Mouse (Mus musculus): ENCODE data around the gene Sgta.
"Not testable (repeated sequence)": the region's sequence is repeated elsewhere in the genome, so short reads cannot be mapped to it uniquely, and the experiment has no call there.

Gene Sgta

DNA sequence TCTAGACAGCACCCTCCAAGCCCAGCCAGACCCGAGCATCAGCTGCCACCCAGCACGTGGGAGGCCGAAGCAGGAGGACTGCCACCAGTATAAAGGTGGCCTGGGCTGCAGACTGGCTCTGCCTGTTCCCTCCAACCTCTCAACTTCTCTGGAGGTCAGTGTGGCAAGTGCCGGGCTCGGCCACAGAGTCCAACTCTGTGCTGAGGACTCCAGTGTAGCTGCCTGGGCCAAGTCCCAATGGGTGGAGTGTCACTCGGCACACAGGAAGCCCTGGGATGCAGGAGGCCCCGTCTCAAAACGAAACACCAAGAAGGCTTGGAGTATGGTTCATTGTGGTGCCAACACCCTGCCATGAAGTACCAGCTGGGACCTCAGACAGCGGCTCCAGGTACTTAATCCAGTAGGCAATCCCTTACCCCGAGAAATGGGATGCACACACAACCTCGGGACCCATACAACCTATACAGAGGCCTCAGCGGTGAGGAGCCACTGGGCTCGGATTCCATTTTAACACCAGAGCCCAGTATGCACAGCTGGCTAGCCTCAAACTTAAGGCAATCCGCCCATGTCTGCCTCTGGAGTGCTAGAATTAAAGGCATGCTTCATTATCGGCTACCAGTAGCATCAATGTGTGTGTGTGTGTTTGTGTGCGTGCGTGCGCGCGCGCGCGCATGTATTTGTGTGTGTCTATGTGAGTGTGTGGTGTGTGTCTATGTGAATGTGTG, 2.4 kb downstream of the Sgta start:
- DNase-seq (ENCODE audit: low spot score in 2 of 2) = no peak

DNA sequence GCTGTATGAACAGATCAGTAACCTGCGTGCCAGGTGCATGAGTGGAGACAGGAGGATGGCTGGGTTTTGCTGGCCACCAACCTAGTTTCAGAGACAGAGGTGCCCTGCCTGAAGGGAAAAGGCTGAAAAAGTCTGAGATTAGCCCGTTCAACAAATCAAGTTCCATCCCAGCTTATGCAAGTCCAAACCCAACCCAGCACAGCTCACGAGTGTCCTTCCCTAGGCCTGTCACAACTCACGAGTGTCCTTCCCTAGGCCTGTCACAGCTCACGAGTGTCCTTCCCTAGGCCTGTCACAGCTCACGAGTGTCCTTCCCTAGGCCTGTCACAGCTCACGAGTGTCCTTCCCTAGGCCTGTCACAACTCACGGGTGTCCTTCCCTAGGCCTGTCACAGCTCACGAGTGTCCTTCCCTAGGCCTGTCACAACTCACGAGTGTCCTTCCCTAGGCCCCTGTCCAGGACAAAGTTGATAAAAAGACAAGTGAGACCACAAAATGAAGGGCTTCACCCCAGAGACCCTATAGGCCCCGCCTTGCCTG, 4.1 kb downstream of the Sgta start:
- DNase-seq (ENCODE audit: low spot score in 2 of 2) = not testable (repeated sequence)

DNA sequence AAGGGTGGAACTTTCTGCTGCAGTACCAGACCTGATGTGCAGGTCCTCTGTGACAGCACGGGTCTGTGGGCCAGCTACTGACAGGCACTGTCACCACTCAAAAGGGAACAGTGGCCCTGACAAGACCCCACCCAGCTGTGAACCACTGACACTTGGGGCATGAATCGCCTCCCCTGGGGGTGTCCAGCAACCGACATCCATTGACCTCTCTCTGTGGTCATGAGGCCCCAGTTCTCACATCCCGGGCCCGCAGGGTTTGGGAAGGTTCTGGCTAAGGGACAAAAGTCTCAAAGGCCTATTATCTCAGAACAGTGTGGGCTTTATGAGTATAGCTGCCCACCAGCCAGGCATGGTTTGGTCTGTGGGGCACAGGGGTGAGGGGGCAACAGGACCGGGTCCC, 4.8 kb downstream of the Sgta start:
- DNase-seq (ENCODE audit: low spot score in 2 of 2) = no peak

DNA sequence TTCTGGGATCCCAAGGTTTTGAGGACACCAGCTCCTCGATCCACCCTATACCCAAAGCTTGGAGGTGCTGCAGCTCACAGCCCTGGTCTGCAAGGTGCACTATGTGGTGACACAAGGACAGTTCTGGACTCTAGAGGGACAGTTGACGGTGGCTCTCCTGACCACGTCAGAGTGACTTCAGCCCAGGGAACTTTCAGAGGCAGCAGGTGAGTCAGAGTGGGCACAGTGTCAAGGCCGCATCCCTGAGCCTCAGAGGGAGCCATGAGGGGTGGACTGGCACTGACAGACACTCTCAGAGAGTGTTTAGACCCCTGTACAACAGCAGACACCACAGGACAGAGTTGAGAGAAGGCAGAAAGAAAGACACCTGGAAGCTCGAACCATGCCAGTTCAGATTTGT, 7.4 kb downstream of the Sgta start:
- no peak for DNase-seq (ENCODE audit: low spot score in 2 of 2)

DNA sequence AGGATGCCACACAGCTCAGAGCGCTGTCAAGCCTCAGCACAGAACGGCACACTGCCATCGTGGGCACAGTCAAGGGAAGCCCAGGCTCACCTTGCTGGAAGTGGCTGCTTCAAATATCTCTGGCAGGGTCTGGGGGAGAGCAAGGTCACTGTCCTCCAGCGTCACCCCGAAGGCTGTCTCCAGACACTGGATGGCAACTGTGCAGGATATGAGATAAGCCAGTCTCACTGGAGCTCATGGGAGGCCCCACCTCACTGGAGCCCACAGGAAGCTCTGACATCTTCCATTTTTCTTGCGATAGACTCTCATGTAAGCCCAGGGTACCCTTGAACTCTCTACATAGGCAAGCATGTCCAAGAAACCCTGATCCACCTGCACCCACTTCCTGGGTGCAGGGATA, 8.8 kb downstream of the Sgta start:
- no peak for DNase-seq (ENCODE audit: low spot score in 2 of 2)

DNA sequence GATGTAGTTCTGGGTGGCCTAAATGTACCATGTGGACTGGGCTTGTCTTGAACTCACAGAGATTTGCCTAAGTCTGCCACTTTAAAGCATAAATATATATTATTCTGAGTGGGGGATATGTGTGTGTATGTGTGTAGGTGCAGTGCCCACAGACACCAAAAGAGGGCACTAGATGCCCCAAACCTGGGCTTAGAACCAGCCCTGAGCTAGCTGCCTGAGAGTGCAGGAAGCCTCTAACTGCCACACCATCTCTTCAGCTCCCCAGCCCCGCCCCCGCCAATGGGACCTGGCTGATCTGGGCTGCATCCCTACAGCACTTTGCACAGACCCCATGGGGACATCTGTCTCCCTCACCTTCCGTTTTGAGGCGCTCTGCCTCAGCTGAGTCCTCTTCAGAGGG, 9.3 kb downstream of the Sgta start:
- DNase-seq (ENCODE audit: low spot score in 2 of 2) = no peak

DNA sequence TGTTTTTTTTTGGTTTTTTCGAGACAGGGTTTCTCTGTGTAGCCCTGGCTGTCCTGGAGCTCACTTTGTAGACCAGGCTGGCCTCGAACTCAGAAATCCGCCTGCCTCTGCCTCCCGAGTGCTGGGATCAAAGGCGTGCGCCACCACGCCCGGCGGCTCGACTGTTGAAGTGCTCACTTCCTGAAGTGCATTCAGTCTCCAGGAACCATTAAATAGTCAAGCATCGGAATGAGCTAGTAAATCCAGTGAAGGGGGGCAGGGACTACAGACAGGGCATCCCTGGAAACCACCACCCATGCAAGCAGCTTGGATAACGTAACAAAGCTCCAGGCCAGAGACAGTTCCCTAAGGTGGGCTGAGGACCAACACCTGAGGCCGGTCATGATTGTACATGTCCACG, 14.7 kb downstream of the Sgta start:
- DNase-seq (ENCODE audit: low spot score in 2 of 2) = not testable (repeated sequence)

DNA sequence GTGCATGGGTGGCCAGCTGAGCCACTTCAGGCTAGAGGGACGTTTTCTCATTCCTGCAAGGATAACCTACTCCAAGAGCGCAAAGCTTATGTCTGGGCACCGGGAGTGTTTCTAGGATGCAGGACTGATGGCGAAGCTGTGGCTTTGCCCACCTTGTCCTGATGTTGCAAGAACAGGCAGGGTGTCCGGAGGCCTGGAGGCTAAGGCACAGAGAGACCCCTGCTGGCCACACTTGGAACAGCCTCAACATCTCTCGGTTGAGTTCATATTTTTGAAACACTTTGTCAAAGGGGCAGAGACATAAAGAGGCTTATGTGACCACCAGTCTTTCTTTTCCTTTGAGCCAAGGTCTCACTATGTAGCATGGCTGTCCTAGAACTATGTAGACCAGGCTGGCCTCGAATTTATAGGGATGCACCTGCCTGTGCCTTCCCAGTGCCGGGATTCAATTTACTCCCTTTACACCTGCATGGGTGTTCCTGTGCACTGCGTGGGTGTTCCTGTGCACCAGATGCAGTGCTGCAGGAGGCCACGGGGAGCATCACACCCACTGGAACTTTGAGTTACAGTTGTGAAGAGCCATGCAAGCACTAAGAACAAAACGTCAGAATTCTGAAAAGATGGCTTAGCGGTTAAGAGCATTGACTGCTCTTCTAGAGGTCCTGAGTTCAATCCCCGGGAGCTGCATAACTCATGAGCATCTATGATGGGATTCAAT, 18.4 kb downstream of the Sgta start:
- peak in 1 of 2 experiments; percentile 80 for DNase-seq (ENCODE audit: low spot score in 2 of 2)

DNA sequence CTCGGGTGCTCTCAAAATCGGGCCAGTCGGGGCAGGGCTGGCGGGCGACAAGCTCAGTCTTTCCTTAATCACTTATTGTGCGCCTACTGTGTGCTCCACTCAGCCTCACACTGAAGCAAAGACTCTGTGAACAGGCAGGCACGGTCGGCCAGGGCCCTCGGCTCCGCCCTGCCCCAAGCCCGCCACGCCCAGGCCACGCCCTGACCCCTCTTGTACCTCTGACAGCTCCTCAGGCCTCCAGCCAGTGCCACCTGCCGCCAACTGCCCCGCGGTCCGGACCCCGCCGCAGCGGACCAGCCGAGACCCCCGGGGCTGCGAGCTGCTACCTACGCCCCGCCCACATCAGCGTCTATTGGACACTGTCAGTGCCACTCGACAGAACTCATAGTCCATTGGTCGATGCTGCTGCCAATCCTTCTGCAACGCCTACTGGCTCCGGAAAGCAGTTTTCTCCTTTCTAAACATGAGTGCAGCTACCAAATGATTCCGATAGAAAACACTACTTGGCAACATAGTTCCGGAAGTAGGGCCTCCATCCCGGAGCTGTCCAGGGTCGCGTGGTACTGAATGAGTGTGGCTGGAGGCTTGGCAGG, 22.9 kb downstream of the Sgta start, which contains the start of gene Slc39a3:
Slc39a3 (minus strand) TSS at position 439 of the 593 bp plus-strand sequence.
- DNase-seq (ENCODE audit: low spot score in 2 of 2) = peak; percentile 94 to 99

DNA sequence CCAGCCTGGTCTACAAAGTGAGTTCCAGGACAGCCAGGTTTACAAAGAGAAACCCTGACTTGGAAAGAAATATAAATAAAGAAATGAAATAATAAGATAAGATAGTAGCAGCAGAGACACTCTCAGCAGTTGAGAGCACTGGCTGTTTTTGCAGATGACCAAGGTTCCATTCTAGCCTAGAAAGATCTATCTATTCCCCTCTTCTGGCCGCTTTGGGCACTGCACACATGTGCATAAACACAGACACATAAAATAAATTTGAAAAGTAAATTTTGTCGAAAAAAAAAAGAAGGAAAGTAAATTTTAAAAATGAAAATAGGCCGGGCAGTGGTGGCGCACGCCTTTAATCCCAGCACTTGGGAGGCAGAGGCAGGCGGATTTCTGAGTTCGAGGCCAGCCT, 23.7 kb downstream of the Sgta start:
- no peak for DNase-seq (ENCODE audit: low spot score in 2 of 2)

DNA sequence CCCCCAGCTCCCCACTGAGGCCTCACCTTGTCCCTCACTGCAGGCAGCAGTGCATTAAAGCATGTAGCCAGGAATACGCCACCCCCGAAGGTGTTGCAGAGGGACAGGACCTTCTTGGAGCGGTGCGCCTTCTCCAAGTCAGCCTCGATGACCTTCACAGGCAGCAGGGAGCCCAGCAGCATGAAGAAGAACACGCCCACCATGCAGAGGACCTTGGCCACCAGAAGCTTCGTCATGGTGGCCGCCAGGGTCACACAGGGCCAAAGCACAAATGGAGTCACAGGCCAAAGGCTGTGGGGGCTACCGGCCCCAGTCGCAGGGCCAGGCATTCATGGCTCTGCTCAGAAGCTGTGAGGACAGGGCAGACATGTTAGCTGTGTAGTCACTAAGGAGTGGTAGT, 26.4 kb downstream of the Sgta start:
- DNase-seq (ENCODE audit: low spot score in 2 of 2) = no peak

DNA sequence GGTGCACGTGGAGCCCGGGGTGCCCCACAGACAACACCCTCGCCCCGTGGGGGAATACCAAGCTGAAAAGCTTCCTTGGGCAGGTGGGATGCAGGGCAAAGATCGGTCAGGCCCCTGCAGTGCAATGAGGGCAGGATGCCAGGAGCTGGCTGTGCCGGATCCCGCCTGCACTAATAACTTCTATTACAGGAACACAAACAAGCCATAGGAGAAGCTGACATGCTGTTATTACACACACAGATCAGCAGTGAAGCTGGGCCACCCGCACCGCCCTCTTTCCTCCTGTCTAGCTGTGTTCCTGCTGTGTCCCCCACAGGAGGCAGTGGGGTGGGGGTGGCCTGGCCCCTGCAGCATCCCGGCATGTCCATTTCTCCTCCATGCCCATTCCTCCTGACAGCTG, 30.9 kb downstream of the Sgta start:
- no peak for DNase-seq (ENCODE audit: low spot score in 2 of 2)

DNA sequence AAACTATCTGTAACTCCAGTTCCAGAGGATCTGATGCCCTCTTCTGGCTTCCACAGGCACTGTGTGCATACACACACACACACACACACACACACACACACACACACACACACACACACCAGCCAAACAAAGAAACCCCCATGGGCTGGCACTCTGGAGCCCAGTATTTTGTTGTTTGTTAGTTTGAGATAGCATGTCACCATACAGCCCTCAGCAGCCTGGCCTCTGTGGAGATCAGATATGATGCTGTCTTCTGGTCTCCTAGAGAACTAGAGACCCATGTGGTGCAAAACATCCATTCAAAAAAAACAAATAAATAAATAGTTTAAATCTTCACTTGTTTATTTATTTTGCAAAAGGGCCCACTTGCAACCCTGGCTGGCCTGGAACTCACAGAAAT, 31.8 kb downstream of the Sgta start:
- DNase-seq (ENCODE audit: low spot score in 2 of 2) = no peak

DNA sequence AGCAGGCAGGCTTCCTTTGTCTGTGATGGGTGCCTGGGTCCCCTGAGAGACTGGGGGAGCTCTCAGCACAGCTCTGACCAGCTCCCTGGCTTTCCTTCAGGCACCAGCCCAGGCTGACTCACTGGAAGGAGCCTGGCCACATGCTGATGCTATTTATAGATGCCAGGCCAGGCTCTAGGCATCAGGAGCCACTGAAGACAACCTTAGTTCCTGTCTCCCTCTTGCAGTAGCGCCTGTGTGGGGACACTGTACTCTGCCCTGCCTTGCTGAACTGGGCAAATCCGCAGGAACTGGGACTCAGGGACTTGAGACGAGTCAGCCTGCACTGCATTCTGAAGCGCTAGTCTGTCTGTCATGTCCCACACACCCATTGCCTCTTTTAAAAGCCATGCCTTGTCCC, 32.6 kb downstream of the Sgta start:
- no peak for DNase-seq (ENCODE audit: low spot score in 2 of 2)

DNA sequence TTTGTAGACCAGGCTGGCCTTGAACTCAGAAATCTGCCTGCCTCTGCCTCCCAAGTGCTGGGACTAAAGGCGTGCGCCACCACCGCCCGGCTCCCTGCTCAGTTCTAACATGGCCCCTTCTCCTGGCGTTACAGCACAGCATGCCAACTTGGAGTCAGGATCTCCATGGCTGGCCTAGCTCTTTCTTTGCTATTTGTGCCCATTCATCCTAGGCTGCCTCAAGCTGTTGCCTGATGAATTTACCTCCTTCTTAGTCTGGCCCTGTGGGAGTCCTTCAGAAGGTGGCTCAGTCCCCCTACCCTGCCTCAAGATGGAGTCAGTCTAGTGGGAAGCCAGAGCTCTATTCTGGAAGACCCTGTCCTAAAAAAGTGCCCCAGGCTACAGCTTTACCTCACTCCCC, 33.1 kb downstream of the Sgta start:
- DNase-seq (ENCODE audit: low spot score in 2 of 2) = no peak

DNA sequence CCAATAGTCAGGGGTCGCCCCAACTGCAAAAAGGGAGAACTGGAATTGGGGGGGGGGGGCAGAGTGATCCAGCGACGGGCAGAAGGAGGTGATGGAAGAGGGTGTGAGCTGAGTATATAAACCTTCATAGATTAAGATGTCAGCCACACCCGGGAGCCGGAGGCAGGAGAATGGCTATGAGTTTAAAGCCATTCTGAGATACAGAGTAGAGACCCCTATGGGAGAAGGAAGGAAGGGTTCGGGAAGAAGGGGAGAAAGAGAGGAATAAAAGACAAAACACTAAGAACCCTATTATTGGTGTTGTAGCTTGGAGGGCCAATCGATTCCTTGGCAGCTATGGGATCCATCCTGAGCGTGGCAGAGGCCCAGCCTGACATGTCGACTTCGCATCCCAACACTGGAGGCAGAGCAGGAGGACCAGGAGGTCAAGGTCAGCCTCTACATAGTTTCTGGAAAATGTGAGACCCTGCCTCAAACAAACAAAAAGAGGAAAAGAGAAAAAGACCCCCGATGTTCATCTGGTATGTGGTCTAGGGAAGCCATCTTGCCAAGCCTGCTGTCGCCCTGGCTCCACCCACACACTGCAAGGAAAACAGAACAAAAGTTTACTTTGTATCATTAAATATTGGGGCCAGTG, 34.2 kb downstream of the Sgta start, which contains the start of gene Diras1:
Diras1 (minus strand) TSS at position 24 of the 637 bp plus-strand sequence.
- no peak for DNase-seq (ENCODE audit: low spot score in 2 of 2)

DNA sequence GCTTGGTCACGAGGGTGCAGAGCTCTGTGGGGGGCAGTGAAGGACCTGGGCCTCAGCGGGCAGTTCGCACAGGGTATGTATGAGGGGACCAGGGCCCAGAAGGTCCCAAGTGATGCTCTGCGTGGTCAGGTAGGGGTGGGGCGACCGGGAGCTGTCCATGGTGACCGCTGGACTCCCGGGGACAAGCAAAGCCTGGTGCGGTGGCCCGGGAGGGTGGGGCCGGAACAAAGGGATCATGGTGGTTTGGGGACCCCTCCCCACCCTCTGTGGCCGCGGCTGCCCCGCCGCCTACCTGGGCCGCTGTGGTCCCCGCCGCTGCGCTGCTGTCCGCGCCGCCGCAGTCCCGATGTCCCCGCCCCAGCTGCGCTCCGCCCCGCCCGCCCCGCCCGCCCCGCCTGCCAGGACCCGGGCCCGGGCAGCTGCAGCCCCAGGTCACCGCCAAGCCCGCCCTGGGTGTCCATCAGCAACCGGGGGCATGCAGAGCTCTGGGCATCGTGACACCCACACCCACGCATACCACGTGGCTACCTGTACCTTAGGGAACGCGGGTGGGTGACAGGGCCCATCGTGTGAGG, 34.8 kb downstream of the Sgta start:
- no peak for DNase-seq (ENCODE audit: low spot score in 2 of 2)

DNA sequence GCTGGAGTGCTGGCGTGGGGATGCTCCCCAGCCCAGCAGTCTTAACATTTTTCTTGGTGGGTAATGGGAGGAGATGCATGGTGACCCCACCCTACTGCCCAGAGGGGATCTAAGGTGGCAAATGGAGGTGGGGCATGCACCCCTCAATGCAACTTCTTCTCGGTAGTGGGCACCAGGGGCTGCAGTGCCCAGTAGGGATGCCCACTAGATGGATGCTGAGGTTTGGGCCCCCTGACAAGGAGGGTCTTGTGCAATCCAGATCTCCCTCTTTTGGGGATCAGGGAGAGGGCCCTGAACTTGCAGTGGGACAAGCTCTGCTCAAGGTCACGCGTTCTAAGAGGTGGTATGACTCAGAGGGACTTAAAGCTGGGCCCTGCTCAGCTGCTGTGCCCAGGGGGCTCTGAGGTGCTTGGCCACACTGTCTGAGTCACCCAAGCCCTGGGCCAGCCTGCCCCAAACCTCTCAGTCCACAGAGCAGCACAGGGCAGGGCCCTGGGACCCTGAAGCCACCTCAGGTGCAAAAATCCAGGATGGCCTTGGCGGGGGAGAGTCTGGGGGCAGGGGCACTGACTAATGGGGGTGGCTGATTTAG, 35.5 kb downstream of the Sgta start:
- no peak for DNase-seq (ENCODE audit: low spot score in 2 of 2)

DNA sequence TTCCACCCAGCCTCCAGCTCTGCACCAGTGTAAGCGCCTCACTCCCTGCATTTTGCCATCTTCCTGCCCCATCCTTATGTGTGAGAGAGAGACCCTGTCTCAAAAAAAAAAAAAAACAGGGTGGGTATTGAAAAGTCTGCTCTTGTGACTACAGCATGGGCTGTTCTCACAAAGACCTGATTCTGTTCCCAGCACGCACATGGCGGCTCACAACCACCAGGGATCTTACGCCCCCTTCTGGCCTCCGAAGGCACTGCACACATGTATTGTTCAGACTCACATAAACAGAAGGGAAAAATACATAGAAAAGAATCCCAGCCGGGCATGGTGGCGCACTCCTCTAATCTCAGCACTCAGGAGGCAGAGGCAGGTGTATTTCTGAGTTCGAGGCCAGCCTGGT, 37.2 kb downstream of the Sgta start:
- DNase-seq (ENCODE audit: low spot score in 2 of 2) = no peak

DNA sequence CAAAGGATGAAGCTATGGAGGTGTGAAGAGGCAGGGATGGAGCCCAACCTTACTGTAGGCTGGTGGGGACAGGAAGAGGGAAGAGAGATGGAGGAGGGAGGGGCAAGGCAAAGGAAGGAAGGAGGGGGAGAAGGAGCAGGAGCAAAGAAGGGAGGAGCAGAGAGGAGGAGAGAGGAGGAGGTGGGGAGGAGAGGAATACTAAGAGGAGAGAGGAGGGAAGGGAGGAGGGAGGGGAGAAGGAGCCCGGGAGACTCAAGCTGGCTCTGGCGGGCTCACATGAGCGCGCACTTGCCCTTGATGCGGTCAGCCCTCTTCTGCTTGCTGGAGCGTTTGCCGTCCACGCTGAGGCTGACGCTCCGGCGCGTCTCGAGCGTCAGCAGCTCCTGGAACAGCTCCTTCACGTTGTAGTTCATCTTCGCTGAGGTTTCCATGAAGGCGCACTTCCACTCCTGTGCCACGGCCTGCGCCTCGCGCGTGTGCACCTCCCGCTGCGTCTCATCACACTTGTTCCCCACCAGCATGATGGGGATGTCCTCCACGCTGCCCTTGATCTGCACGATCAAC, 38.4 kb downstream of the Sgta start:
- no peak for DNase-seq (ENCODE audit: low spot score in 2 of 2)

DNA sequence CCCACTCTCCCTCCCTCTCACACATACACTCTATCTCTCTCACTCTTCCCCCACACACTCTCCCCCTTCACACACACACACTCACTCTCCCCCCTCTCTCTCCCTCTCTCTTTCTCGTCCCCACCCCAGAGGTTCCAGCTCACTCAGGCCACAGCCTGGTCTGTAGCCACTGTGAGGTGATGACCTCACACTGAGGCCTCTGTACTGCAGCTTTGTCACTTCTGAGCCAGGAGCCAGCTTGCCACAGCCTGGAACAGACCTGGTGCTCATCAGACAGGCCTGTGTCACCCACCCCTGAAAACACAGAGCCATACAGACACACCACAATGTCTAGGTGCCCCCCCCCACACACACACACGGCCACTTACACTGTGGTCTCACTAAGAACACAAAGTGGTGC, 39.8 kb downstream of the Sgta start:
- no peak for DNase-seq (ENCODE audit: low spot score in 2 of 2)
